Mouse (Mus musculus) erythroblast, embryonic 14.5 days (primary cell): ENCODE results near the gene Sh3bp1.

Experiments used
- GATA1 ChIP-seq: IDR thresholded peaks from 2 replicates; pipeline ENCODE4 v1.6.1; 2012; ENCODE audit warnings: low read length, inconsistent platforms, mixed read lengths
- TAL1 ChIP-seq: IDR thresholded peaks from 3 replicates; pipeline ENCODE4 v1.6.1; 2012; ENCODE audit warnings: low read length, inconsistent platforms, mixed read lengths

- no peak for TF ChIP-seq TAL1
- no peak for TF ChIP-seq GATA1
Measured at GRCm38 (mm10) chr15:78914823-78915659, 15.5 kb downstream of the Sh3bp1 start.
